Comparison of ENCODE assay signal across 13 mouse cellular contexts in the genomic region with DNA sequence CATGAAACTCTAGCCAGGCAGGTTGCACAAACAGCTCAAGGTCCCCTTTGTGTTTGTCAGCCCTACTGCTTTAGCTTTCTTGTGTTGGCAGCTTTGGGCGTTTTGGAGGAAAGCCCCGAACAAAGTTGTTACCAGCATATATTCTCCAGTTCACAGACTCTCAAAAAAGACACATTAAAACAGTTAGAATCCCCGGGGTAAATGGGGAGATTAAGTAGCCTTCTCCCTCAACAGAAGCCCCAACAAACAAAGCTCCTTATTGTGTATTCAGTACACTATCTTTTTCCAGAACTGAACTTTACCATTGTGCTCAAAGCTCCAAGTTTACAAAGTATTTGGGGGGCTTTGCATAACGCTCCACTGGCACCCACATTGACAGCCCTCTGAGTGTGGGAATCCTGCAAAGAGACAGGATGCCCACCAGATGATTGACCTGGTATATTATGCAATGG.
DNase-seq lines count a peak whose midpoint lies in the region; ATAC-seq and TF ChIP-seq lines count a peak whose summit lies in the region.
"Had no signal": no experiment of that assay in that cellular context is flagged by ENCODE, and none has a peak within 500 bp of the region (broad histone marks: within the 10 kb centered on the region; RNA-seq: fewer than 3 reads in every experiment).

No protein-coding gene starts in this region.

- no peak overlapping the region for H3K4me3 ChIP-seq in hindbrain, embryonic 11.5 days (ENCODE audit: low read depth, low read length)
- H3K4me3 ChIP-seq in midbrain, embryonic 13.5 days (replicated peaks) = no peak overlapping the region
- H3K4me3 ChIP-seq in gastrocnemius, adult 2 months = no peak overlapping the region
- H3K4me3 ChIP-seq: erythroblast, embryonic 14.5 days had no signal

- no peaks in the 10 kb centered on the region for H3K36me3 ChIP-seq in hindbrain, embryonic 11.5 days (ENCODE audit: control insufficient read depth, insufficient read depth, low read length)
- H3K36me3 ChIP-seq in midbrain, embryonic 13.5 days = no peaks in the 10 kb centered on the region

- intact Hi-C loops in gastrocnemius, adult 2 months (cut with DNase I) = no loop called here

- DNase-seq in retina, postnatal 1 day = peak; percentile 45
- no peak for DNase-seq in retina, embryonic 14.5 days (ENCODE audit: low spot score)
- peak; percentile 20 for DNase-seq in hindbrain, embryonic 11.5 days (ENCODE audit: low spot score)
- no peak for DNase-seq in gastrocnemius, adult 2 months
- DNase-seq in thymus, postnatal 25 days = no peak
- no peak for DNase-seq in gastrocnemius, postnatal 4 days (ENCODE audit: low spot score in 2 of 2)
- DNase-seq: cerebellum, postnatal 25 days; right cerebral cortex, postnatal 14 days had no signal

- H3K27me3 ChIP-seq in hindbrain, embryonic 11.5 days (ENCODE audit: control insufficient read depth, insufficient read depth, low read length) = no peaks in the 10 kb centered on the region
- H3K27me3 ChIP-seq in midbrain, embryonic 13.5 days = no peaks in the 10 kb centered on the region

- peak; percentile 74 for ATAC-seq in hindbrain, embryonic 11.5 days (ENCODE audit: low FRiP score)
- ATAC-seq in midbrain, embryonic 13.5 days = peak; percentile 76
- ATAC-seq: activated CD4-positive, CD25-positive, alpha-beta regulatory T cell, adult 4 months had no signal

- H3K9me3 ChIP-seq in hindbrain, embryonic 11.5 days (ENCODE audit: control insufficient read depth, low read length) = no peaks in the 10 kb centered on the region
- no peaks in the 10 kb centered on the region for H3K9me3 ChIP-seq in midbrain, embryonic 13.5 days

- H3K9ac ChIP-seq in hindbrain, embryonic 11.5 days (ENCODE audit: low read depth, low read length) = no peak overlapping the region
- H3K9ac ChIP-seq in midbrain, embryonic 13.5 days (replicated peaks) = no peak overlapping the region
- H3K9ac ChIP-seq: liver, embryonic 14.5 days had no signal

- no peak overlapping the region for H3K4me2 ChIP-seq in hindbrain, embryonic 11.5 days (replicated peaks; ENCODE audit: low read depth, low read length)
- H3K4me2 ChIP-seq in midbrain, embryonic 13.5 days (replicated peaks) = no peak overlapping the region

- no peaks in the 10 kb centered on the region for H3K4me1 ChIP-seq in hindbrain, embryonic 11.5 days (replicated peaks; ENCODE audit: control insufficient read depth, insufficient read depth, low read length)
- H3K4me1 ChIP-seq in midbrain, embryonic 13.5 days (replicated peaks) = peaks cover 12% of the 10 kb centered on the region

- WGBS in hindbrain, embryonic 11.5 days = 29% methylated on average over 4 of the region's 4 CpGs
- 7% methylated on average over 4 of the region's 4 CpGs for WGBS in midbrain, embryonic 13.5 days

- TF ChIP-seq CTCF in gastrocnemius, adult 2 months (IDR thresholded peaks at IDR 0.05) = no peak

- peak overlapping the region; percentile 33; the same call in 1 of the 2 replicates for H3K27ac ChIP-seq in hindbrain, embryonic 11.5 days (ENCODE audit: low read depth, low read length)
- H3K27ac ChIP-seq in midbrain, embryonic 13.5 days = 0 out of 2 replicates have a peak overlapping the region, but pooled peaks have one; percentile 45
- no peak overlapping the region for H3K27ac ChIP-seq in gastrocnemius, adult 2 months
- H3K27ac ChIP-seq: liver, embryonic 14.5 days; macrophage had no signal

Comparison
In these comparisons a context has a peak if more than half of its experiments do, and no peak if none do; other contexts are left out.
1. DNase-seq: peak in retina, postnatal 1 day (single experiment) and hindbrain, embryonic 11.5 days (single experiment); none in retina, embryonic 14.5 days (single experiment), gastrocnemius, adult 2 months (single experiment), thymus, postnatal 25 days (single experiment) and gastrocnemius, postnatal 4 days (0 of 2).